Mouse (Mus musculus) subcutaneous adipose tissue, adult 2 months (tissue): Measurements from ENCODE around the gene Gm20911. TPM values are rescaled to one million over a fixed set of nuclear protein-coding genes. Genes with fewer than 3 reads are reported as not detected.

ENCODE experiments used
- polyA plus RNA-seq: library from polyadenylated mRNA; depleted of rRNA; stranded (reverse); fragments of >200 nt; gene quantifications from 2 replicates; pipeline ENCODE4 v1.2.3, GENCODE M21; 2012; ENCODE audit warnings: low replicate concordance; rRNA removed

Gm20911 gene
- polyA plus RNA-seq: not detected in 2 replicates

DNA sequence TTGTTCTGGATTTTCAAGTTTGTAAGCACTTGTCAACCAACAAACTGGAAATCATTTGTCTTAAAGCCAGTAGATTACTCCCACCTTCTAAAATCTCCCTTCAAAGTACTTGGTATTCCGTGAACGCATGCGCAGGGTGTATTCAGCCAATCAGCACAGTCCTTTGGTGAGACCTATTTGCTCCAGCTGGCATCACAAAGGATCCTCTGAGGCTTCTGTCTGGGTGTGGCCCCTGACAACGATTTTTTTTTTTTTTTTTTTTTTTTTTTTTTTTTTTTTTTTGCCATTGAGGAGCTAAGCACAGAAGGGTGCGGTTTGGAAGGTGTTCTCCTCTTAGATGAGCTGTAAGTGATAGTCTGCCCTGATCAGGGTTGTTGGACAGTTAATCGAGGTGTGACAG, at the start of gene Gm20911:
Gene Gm20911 (plus strand): TSS at position 301 of the 400 bp plus-strand sequence.

